14 mouse cellular contexts compared by ENCODE assay signal in the genomic region with DNA sequence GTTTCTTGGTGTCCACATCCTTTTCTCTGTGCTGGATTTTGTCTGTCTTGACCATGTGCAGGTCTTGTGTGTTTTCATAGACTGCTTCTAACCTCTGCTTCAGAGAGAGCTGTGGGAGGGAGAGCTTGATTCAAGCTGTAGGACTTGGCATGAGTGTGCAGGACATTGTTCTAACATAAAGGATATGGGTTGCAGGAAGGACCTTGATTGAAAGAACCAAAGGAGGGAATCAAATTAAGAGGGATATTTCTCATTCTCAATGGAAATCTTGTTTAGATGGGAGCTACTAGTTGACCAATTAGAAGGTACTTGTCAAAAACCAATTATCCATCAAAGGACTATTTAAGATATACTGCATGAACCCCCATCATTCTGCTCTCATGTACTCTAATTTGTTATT.
"Had no signal": no experiment of that assay in that cellular context is flagged by ENCODE, and none has a peak within 500 bp of the region (broad histone marks: within the 10 kb centered on the region; RNA-seq: fewer than 3 reads in every experiment).

No protein-coding gene starts in this region.

- H3K4me1 ChIP-seq: midbrain, embryonic 15.5 days; neural tube, embryonic 12.5 days; stomach, embryonic 15.5 days had no signal

- H3K4me3 ChIP-seq: midbrain, embryonic 13.5 days; midbrain, embryonic 15.5 days; neural tube, embryonic 12.5 days; stomach, embryonic 15.5 days had no signal

- H3K36me3 ChIP-seq: midbrain, embryonic 13.5 days; midbrain, embryonic 15.5 days; neural tube, embryonic 12.5 days; stomach, embryonic 15.5 days had no signal

- H3K9me3 ChIP-seq: midbrain, embryonic 13.5 days; midbrain, embryonic 15.5 days; neural tube, embryonic 12.5 days; stomach, embryonic 15.5 days had no signal

- H3K9ac ChIP-seq: lung, embryonic 14.5 days; midbrain, embryonic 13.5 days; midbrain, embryonic 15.5 days; neural tube, embryonic 12.5 days; stomach, embryonic 15.5 days had no signal

- H3K4me2 ChIP-seq: lung, embryonic 14.5 days; midbrain, embryonic 11.5 days; midbrain, embryonic 13.5 days; midbrain, embryonic 15.5 days; neural tube, embryonic 12.5 days; stomach, embryonic 15.5 days had no signal

- DNase-seq: lung, adult 18-20 months; lung, embryonic 14.5 days; lung, postnatal 10 days; lung, postnatal 4 days; right cerebral cortex, postnatal 14 days; thymus, adult 2 months; thymus, postnatal 25 days; thymus, postnatal 4 days had no signal

- H3K27ac ChIP-seq: midbrain, embryonic 13.5 days; midbrain, embryonic 15.5 days; neural tube, embryonic 12.5 days; stomach, embryonic 15.5 days; stomach, postnatal 0 days had no signal

- H3K27me3 ChIP-seq: midbrain, embryonic 13.5 days; midbrain, embryonic 15.5 days; neural tube, embryonic 12.5 days; stomach, embryonic 15.5 days had no signal

- ATAC-seq: midbrain, embryonic 15.5 days had no signal
